Mouse (Mus musculus) CD4-positive, CD25-positive, alpha-beta regulatory T cell, adult 2 months (primary cell): ENCODE measurements around the gene Lrp1.

Experiments used
- DNase-seq: peaks from one replicate; pipeline ENCODE4 v3.0.0-alpha.2; 2012; ENCODE audit warnings: low read depth, low spot score

Lrp1 gene

DNA sequence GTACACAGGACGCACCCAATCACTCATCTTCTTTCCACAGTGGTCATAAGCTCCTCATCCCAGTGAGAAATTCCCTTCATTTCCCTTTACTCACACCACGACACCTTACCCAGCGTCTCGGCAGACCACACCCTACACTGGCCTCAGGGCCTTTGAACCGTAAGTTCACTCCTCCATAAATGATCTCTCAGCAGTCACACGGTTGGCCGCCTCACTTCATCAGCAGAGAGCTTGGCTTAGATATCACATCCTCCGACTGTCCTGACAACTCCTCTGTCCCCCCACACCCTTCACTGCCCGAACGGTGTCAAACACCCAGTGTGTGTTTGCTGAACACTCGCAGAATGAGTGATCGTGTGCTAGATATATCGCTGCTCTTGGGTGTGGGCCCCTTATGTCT is 28.1 kb downstream of the Lrp1 start:
- DNase-seq = no peak

GRCm38 (mm10) chr10:127592423-127592822 is 28.5 kb downstream of the Lrp1 start:
- no peak for DNase-seq

GRCm38 (mm10) chr10:127591514-127591913 is 29.4 kb downstream of the Lrp1 start:
- DNase-seq = no peak

GRCm38 (mm10) chr10:127590831-127591451 is 30.0 kb downstream of the Lrp1 start:
- DNase-seq = no peak

- DNase-seq = peak; percentile 19
Measured at GRCm38 (mm10) chr10:127590256-127590655, 30.7 kb downstream of the Lrp1 start.

- DNase-seq = no peak
Measured at GRCm38 (mm10) chr10:127587776-127588175, 33.2 kb downstream of the Lrp1 start.

- peak; percentile 50 for DNase-seq
Measured at GRCm38 (mm10) chr10:127586209-127586608, 34.7 kb downstream of the Lrp1 start.

DNA sequence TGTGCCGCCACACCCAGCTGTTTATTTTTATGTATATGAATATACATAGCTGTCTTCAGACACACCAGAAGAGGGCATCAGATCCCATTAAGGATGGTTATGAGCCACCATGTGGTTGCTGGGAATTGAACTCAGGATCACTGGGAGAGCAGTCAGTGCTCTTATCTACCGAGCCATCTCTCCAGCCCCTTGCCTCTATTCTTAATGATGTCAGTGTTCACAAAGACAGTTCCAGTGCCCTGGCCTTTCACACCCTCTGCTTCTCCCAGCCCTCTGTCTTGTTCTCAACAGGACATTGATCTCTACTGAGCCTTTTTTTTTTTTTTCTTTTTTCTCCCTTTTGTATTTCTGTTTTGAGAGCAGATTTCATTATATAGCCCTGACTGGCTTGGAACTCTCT is 35.4 kb downstream of the Lrp1 start:
- DNase-seq = no peak

DNA sequence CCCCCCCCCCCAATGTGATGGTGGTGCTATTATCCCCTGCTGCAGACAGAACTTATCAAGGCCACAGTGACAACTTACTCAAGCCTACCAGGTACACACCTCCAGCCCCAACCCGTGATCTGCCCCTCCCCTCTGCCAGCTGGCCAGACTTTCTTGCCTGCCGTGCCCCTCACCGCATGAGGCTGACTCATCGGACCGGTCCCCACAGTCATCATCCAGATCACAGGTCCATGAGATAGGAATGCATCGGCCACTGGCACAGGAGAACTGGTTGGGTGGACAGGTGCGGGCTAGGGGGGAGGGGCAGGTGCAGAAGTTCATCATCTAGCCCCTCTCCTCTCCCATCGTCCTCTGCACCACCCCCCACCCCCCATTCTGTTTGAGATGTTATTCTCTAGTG is 37.3 kb downstream of the Lrp1 start:
- DNase-seq = no peak

DNA sequence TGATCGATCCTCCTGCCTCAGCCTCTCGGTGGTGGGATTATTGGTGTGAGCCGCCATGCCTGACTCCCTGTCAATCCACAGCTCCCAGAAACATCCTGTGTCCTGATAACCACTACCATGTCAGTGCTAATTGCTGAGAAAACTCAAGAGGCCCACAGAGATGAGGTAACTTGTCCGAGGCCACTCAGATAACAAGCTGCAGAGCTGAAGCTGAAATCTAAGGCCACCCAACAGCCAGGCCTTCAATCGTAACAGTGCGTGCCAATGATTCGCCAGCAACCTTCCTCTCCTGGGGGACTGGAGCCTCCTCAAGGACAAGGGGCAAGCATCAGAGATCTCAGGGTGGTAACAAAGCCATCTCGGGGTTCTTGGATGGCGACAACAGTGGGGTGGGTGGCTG is 39.7 kb downstream of the Lrp1 start:
- no peak for DNase-seq

GRCm38 (mm10) chr10:127577982-127578381 is 43.0 kb downstream of the Lrp1 start:
- no peak for DNase-seq

DNA sequence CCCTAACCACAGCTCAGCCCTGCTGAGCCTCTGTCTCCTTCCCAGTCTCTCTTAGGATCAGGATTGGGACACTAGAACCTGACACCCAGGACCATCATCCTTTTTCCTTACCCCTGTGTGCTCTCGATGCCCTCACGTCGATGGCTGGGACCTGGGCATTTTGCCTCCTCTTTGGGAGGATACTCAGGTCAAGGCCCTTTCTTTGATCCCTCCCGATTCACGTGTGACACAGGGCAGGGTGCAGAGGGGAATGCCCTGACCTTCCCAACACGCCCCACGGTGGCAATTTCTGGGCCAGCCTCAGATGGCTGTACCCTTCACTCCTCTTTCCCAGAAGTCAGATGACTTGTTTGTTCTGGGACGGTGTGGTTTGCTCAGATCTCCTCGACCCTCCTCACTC is 43.8 kb downstream of the Lrp1 start:
- DNase-seq = no peak

GRCm38 (mm10) chr10:127576381-127576961 is 44.5 kb downstream of the Lrp1 start:
- DNase-seq = peak; percentile 48

- no peak for DNase-seq
Measured at GRCm38 (mm10) chr10:127575741-127576140, 45.2 kb downstream of the Lrp1 start.

GRCm38 (mm10) chr10:127572281-127572680 is 48.7 kb downstream of the Lrp1 start:
- DNase-seq = no peak

DNA sequence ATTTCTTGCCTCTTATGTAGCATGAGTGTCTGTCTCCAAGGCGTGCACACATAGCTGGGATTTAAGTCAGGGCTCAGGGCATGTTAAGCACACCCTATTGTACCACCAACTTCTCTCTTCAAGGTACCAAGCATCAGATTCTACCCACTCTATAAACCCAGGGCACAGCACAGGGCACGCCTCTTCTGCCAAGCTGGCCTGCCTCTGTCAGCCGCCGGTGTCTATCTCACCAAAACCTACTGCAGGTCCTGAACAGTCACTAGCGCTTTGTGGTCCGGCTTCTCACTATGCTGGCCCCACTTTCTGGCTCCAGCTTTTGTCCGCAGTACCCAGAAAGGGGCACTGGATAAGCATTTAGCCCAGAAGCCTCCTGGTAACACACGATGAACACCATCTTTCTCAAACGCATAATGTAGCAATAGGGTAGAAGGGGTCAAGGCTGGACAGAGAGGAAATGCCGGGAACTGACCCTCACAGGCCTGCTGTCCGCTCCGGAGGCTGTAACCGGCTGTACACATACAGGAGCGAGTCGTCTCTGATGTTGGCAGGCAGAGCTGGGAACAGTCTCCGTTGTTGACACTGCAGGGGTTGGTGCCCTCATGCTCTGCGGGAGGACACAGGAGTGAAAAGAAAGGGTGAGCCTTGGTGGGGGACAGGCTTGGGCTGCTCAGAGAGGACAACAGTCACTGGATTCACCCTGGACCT is 49.9 kb downstream of the Lrp1 start:
- DNase-seq = no peak

- DNase-seq = no peak
Measured at GRCm38 (mm10) chr10:127570384-127570783, 50.6 kb downstream of the Lrp1 start.

DNA sequence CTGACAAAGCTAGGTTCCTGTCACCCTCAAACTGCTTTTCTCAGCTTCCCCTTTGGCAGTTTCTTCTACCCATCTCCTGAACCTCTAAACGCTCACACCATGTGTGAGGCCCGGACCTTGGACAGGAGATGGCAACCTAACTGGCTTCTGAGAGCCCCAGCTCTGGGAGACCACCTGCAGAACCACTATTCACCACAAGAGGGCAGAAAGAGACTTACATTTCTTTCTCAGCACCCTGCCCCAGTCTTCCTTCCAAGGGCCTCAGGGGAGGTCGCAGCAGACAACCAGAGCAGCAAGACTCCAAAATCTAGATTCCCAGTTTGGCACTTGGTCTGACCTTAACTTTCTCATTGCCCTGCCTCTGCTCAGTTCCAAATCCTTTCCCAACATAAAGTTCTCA is 51.5 kb downstream of the Lrp1 start:
- DNase-seq = peak; percentile 80

- DNase-seq = no peak
Measured at GRCm38 (mm10) chr10:127566553-127567326, 54.2 kb downstream of the Lrp1 start.

- no peak for DNase-seq
Measured at GRCm38 (mm10) chr10:127564301-127564700, 56.6 kb downstream of the Lrp1 start.

GRCm38 (mm10) chr10:127563840-127564239 is 57.1 kb downstream of the Lrp1 start:
- no peak for DNase-seq

- no peak for DNase-seq
Measured at GRCm38 (mm10) chr10:127561145-127561544, 59.8 kb downstream of the Lrp1 start.
